Mouse (Mus musculus): ENCODE results near the gene Oprd1. TPM values are rescaled to one million over a fixed set of nuclear protein-coding genes. Genes with fewer than 3 reads are reported as not detected.
A peak's percentile ranks its signal among the peaks of the same experiment; 100 is the strongest.

The Oprd1 gene
- polyA plus RNA-seq, 1 experiment from 2014 or later, result 0.61 TPM

DNA sequence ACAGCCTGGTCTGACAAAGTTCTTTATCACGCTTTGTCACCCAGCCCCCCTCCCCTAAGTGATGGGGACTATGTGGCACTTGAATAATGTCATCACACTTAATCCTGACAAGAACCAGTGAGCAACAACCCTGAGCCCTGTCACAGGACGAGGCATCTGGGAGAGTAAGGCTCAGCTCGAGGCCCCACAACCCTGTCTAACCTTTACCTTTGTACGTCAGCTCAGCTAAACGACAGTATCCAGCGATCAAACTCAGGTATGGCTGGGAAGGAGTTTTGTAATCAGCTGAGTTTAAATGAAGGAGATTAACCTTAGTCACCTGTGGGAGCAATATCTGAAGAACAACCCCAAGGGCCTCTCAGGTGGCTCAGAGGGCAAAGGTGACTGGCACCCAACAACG lies 12.0 kb downstream of the Oprd1 start:
- Histone ChIP-seq H3K36me3 (no peaks in the 10 kb centered on the region), H3K9me3 (no peaks in the 10 kb centered on the region), H3K4me1 (replicated peaks) (peaks cover 8% of the 10 kb centered on the region), H3K4me2 (no peak overlapping the region), H3K4me3 (no peak overlapping the region), H3K27ac (replicated peaks) (no peak overlapping the region), H3K27me3 (no peaks in the 10 kb centered on the region), H3K9ac (no peak overlapping the region)
- 89% methylated on average over 7 of the region's 7 CpGs for WGBS
- ATAC-seq (ENCODE audit: low FRiP score, low read depth), result no peak

DNA sequence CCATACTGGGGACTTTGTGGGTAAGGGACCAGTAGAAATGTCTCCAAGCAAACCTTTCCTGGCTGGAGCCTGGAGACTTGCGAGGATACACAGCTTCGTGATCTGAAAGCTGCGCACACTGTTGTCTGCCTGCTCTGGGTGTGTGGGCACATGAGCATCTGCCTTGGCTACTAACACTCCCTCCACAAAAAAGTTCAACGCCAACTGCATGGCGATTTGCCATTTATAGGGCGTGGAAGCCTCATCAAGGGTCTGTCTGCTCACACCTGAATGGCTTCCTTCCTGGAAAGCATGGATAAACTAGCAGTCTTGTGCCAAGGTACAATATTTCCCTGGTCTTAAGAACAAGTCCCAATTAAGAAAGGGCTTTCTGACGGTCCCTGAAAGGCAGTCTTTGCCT lies 12.5 kb downstream of the Oprd1 start:
- no peak overlapping the region for H3K9ac ChIP-seq
- 94% methylated on average over 7 of the region's 7 CpGs for WGBS
- no peaks in the 10 kb centered on the region for H3K27me3 ChIP-seq
- no peak for ATAC-seq (ENCODE audit: low FRiP score, low read depth)
- H3K36me3 ChIP-seq, result no peaks in the 10 kb centered on the region
- no peak overlapping the region for H3K4me2 ChIP-seq
- H3K4me1 ChIP-seq (replicated peaks), result peaks cover 8% of the 10 kb centered on the region
- H3K27ac ChIP-seq (replicated peaks), result no peak overlapping the region
- no peak overlapping the region for H3K4me3 ChIP-seq
- no peaks in the 10 kb centered on the region for H3K9me3 ChIP-seq

DNA sequence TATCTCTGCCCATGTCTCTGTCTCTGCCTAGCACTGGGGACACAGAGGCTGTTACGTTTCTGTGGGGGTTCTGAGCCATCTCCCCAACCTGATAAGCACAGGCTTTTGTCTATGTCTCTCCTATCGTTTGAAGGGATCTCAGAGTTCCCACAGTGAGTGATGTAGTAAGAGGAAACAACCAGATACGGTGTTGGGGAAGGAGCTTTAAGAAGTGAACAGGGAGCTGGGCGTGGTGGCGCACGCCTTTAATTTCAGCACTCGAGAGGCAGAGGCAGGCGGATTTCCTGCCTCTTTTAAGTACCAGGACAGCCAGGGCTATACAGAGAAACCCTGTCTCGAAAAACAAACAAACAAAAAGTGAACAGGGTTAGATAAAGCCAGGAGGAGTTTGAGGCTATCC lies 13.2 kb downstream of the Oprd1 start:
- H3K27me3 ChIP-seq, result no peaks in the 10 kb centered on the region
- H3K4me2 ChIP-seq, result no peak overlapping the region
- WGBS, result 94% methylated on average over 9 of the region's 9 CpGs
- no peak overlapping the region for H3K9ac ChIP-seq
- no peaks in the 10 kb centered on the region for H3K9me3 ChIP-seq
- no peak overlapping the region for H3K4me3 ChIP-seq
- peaks cover 8% of the 10 kb centered on the region for H3K4me1 ChIP-seq (replicated peaks)
- no peaks in the 10 kb centered on the region for H3K36me3 ChIP-seq
- no peak overlapping the region for H3K27ac ChIP-seq (replicated peaks)
- no peak for ATAC-seq (ENCODE audit: low FRiP score, low read depth)

DNA sequence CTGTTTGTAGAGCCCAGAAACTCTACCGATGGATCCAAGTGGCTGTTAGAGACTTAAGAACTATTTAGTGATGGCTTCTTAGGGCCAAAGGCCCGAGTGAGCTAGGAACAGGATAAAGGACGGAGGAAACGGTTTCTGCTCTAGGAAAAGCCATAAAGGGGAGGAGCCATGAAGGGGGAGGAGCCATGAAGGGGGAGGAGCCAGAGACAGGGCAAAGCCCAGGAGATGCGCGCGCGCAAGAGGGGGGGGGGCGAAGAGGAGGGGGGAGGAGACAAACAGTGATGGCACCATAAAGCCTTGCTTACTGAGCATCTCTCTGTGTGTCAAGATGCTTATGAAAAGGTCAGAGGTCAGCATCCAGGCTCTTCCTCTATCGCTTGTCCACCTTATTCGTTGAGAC lies 13.6 kb downstream of the Oprd1 start:
- ATAC-seq (ENCODE audit: low FRiP score, low read depth), result no peak
- WGBS, result 75% methylated on average over 11 of the region's 11 CpGs

DNA sequence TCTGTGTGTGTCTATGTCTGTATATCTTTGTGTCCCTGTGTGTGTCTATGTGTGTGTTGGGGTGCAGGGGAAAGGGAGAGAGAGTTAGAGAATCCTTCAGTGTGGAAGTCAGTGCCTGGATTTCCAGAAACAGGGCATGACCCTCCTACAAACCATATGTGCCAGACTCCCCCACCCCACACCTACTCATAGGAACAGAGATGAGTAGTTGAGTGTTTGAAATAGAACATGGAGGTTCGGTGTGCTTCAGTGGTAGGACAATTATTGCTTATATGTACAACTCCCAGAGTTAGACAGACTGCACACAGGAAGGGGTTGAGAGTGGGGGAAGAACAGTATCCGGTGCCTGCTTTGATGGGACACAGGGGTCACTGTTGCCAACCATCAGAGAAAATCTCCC lies 14.2 kb downstream of the Oprd1 start:
- Histone ChIP-seq H3K27me3 (no peaks in the 10 kb centered on the region), H3K4me2 (no peak overlapping the region), H3K4me1 (replicated peaks) (peaks cover 8% of the 10 kb centered on the region), H3K9ac (no peak overlapping the region), H3K9me3 (no peaks in the 10 kb centered on the region), H3K27ac (replicated peaks) (no peak overlapping the region), H3K4me3 (no peak overlapping the region), H3K36me3 (no peaks in the 10 kb centered on the region)
- ATAC-seq (ENCODE audit: low FRiP score, low read depth), result no peak
- 79% methylated on average over 2 of the region's 2 CpGs for WGBS

More for the DNA sequence above, 13.6 kb downstream of the Oprd1 start:
- Histone ChIP-seq H3K27me3 (no peaks in the 10 kb centered on the region), H3K9me3 (no peaks in the 10 kb centered on the region), H3K4me3 (no peak overlapping the region), H3K36me3 (no peaks in the 10 kb centered on the region), H3K4me2 (no peak overlapping the region), H3K9ac (no peak overlapping the region), H3K27ac (replicated peaks) (no peak overlapping the region), H3K4me1 (replicated peaks) (peaks cover 8% of the 10 kb centered on the region)

DNA sequence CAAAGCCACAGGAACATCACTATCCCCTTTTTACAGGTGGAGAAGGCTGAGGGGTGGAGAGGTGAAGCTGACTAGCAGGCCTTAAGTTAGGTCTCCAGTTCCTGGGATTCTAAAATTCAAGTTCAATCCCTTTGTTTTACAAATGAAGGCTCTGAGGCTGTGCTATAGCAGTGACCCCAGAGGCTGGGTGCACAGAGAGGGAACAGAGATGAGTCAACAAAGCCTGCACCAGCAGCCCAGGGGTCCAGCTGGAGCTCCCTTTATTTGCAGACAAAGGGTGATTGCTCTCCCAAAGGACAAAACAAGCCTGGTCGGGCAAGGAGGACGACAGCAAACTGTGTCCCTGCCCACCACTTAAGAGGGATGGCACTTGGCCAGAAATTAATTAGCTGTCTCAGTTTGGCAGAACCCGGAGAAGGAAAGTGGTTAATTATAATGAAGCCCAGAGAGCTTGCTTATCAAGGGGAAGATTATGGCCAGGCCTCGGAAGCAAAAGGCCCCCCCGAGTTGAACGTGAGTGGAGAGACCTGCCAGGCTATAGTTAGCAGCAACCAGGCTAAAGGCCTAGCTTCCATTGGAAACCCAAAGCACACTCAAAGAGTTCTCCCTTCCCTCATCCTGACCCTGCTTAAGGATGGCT lies 15.2 kb downstream of the Oprd1 start:
- no peak overlapping the region for H3K9ac ChIP-seq
- no peak overlapping the region for H3K4me3 ChIP-seq
- H3K4me1 ChIP-seq (replicated peaks), result peaks cover 8% of the 10 kb centered on the region
- ATAC-seq (ENCODE audit: low FRiP score, low read depth), result no peak; the same call in 1 of the 2 replicates
- H3K27me3 ChIP-seq, result no peaks in the 10 kb centered on the region
- H3K9me3 ChIP-seq, result no peaks in the 10 kb centered on the region
- H3K4me2 ChIP-seq, result no peak overlapping the region
- 15% methylated on average over 6 of the region's 6 CpGs for WGBS
- no peaks in the 10 kb centered on the region for H3K36me3 ChIP-seq
- H3K27ac ChIP-seq (replicated peaks), result no peak overlapping the region; the same call in 1 of the 2 replicates

DNA sequence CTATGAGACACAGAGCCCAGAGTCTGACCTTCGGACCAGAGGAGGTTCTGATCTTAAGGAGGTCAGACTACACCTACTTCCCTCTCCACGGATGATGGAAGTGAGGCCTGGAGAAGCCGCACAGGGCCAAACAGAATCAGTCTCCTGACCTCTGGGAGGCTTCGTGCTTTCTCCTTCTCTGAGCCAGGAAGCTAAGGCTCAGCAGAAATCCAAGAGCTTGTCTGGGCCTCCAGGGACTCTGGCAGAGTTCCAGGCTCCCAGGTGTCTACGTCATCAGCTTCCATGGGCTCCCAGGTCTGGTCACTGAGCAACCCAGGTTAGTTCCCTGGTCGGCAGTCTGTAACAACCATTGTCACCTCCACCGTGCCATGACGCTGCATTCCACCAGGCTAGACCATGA lies 17.2 kb downstream of the Oprd1 start:
- Histone ChIP-seq H3K36me3 (no peaks in the 10 kb centered on the region), H3K4me2 (no peak overlapping the region), H3K9ac (no peak overlapping the region), H3K9me3 (no peaks in the 10 kb centered on the region), H3K27ac (replicated peaks) (no peak overlapping the region), H3K4me1 (replicated peaks) (peaks cover 8% of the 10 kb centered on the region), H3K4me3 (no peak overlapping the region), H3K27me3 (no peaks in the 10 kb centered on the region)
- WGBS, result 94% methylated on average over 8 of the region's 8 CpGs
- ATAC-seq (ENCODE audit: low FRiP score, low read depth), result no peak

DNA sequence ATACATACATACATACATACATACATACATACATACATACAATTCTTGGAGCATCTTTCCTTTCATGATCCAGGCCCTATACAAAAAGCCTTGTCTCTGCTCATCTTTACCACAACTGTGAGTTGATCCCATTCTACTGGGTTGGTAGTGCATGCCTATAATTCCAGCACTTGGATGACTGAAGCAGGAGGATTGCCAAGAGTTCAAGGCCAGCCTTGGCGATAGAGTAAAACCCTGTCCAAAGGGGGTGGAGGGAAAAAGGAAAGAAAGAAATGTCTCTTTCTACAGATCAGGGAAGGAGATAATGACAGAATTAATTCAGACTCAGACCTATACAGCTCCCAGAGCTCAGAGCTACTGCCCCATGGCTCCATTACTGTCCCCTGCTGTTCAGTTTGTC lies 21.1 kb downstream of the Oprd1 start:
- Histone ChIP-seq H3K4me1 (replicated peaks) (no peaks in the 10 kb centered on the region), H3K4me2 (no peak overlapping the region), H3K9ac (no peak overlapping the region), H3K27ac (replicated peaks) (no peak overlapping the region), H3K36me3 (no peaks in the 10 kb centered on the region), H3K27me3 (no peaks in the 10 kb centered on the region), H3K9me3 (no peaks in the 10 kb centered on the region), H3K4me3 (no peak overlapping the region)
- 88% methylated on average over 1 of the region's 1 CpGs for WGBS
- ATAC-seq (ENCODE audit: low FRiP score, low read depth), result no peak

DNA sequence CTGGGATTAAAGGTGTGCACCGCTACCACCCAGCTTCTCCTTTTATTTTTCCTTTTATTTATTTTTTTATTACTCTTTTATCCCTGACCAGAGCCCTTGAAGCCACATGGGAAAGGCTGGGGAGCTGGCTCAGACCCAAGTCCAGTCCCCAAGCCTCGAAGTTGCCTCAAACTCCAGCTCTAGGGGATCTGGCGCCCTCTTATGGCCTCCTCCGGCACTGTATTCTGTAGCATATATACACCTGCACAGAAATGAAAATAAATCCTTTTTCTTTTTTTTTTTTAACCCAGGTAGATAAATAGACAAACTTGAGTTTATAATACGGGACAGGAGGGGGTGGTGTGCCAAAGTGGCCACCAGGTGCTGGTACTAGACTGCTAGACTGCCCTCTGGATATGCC lies 22.6 kb downstream of the Oprd1 start:
- no peak overlapping the region for H3K4me3 ChIP-seq
- H3K9me3 ChIP-seq, result no peaks in the 10 kb centered on the region
- no peaks in the 10 kb centered on the region for H3K4me1 ChIP-seq (replicated peaks)
- no peaks in the 10 kb centered on the region for H3K36me3 ChIP-seq
- no peak for ATAC-seq (ENCODE audit: low FRiP score, low read depth)
- H3K27ac ChIP-seq (replicated peaks), result no peak overlapping the region
- H3K9ac ChIP-seq, result no peak overlapping the region
- 84% methylated on average over 5 of the region's 5 CpGs for WGBS
- H3K4me2 ChIP-seq, result no peak overlapping the region
- no peaks in the 10 kb centered on the region for H3K27me3 ChIP-seq

DNA sequence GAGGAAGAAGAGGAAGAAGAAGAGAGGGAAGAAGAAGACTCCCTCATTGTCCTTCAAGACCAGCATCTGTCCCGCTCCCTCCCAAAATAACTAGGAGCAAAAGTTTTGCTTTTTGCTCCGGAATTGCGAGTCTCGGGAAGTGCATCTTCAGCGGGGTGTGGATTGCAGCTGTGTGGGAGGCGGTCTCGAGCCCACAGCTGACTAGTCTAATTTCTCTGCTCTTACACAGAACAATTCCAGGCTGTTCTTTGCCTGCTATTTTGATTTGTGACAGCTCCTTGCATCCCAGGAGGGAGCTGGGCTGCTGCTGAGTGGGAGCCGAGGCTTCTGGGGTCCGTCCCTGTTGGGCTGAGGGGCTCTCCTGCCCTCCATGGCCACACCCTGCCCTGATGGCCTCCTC lies 24.7 kb downstream of the Oprd1 start:
- H3K4me3 ChIP-seq, result no peak overlapping the region
- H3K36me3 ChIP-seq, result no peaks in the 10 kb centered on the region
- no peak for ATAC-seq (ENCODE audit: low FRiP score, low read depth)
- no peaks in the 10 kb centered on the region for H3K4me1 ChIP-seq (replicated peaks)
- no peak overlapping the region for H3K27ac ChIP-seq (replicated peaks)
- 62% methylated on average over 9 of the region's 9 CpGs for WGBS
- no peaks in the 10 kb centered on the region for H3K9me3 ChIP-seq
- H3K9ac ChIP-seq, result no peak overlapping the region
- no peaks in the 10 kb centered on the region for H3K27me3 ChIP-seq
- no peak overlapping the region for H3K4me2 ChIP-seq

DNA sequence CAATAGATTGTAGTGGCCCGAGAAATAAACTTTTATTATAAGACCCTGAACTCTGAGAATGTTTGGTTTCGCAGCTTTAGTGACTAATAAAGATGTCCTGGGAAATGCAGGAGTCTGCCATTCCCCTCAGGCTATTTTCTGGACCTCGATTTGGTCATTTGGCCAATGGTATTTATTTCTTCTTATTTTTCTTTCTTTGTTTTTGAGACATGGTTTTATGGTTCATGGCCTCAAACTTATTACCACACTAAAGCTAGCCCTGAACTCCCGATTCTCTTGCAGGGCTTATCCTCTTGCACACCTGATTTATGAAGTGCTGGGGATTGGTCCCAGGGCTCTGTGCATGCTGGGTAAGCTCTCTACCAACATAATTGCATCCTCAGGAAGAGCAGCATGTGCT lies 28.0 kb downstream of the Oprd1 start:
- H3K4me3 ChIP-seq, result no peak overlapping the region
- 84% methylated on average over 4 of the region's 4 CpGs for WGBS

DNA sequence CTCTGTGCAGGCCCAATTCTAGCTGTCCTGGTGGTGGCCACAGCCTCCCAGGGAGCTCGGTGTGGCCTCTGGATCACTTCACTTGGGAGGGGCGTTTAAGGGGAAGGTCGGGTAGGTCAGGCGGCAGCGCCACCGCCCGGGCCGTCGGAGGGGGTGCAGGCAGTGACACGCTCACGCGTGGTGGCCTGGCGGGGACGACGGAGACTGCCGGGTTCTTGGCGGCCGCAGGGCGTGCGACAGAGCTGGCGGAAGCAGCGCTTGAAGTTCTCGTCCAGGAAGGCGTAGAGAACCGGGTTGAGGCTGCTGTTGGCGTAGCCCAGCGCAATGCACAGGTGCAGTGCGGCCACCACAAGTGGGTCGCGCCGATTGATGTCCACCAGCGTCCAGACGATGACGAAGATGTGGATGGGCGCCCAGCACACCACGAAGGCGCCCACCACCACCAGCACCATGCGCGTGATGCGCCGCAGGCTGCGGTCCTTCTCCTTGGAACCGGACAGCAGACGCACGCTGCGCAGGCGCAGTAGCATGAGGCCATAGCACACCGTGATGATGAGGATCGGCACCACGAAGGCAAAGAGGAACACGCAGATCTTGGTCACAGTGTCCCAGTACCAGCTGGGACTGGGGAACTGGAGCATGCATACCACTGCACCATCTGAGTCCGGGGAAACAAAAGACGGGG lies 30.7 kb downstream of the Oprd1 start:
- no peak overlapping the region for H3K27ac ChIP-seq (replicated peaks)
- H3K36me3 ChIP-seq, result no peaks in the 10 kb centered on the region
- WGBS, result 41% methylated on average over 53 of the region's 53 CpGs
- 0 out of 2 replicates have a peak, but pooled peaks cover 3% of the 10 kb centered on the region for H3K4me1 ChIP-seq (replicated peaks)
- no peaks in the 10 kb centered on the region for H3K27me3 ChIP-seq
- H3K9ac ChIP-seq, result 0 out of 2 replicates have a peak overlapping the region, but pooled peaks have one; percentile 14
- 0 out of 2 replicates have a peak, but pooled peaks have one; percentile 42 for ATAC-seq (ENCODE audit: low FRiP score, low read depth)
- H3K4me3 ChIP-seq, result peak overlapping the region; percentile 34
- peak overlapping the region; percentile 56 for H3K4me2 ChIP-seq
- no peaks in the 10 kb centered on the region for H3K9me3 ChIP-seq

More for the DNA sequence above, 28.0 kb downstream of the Oprd1 start:
- Histone ChIP-seq H3K27me3 (no peaks in the 10 kb centered on the region), H3K9me3 (no peaks in the 10 kb centered on the region), H3K9ac (no peak overlapping the region), H3K36me3 (no peaks in the 10 kb centered on the region), H3K4me1 (replicated peaks) (no peaks in the 10 kb centered on the region), H3K27ac (replicated peaks) (no peak overlapping the region), H3K4me2 (no peak overlapping the region)
- no peak for ATAC-seq (ENCODE audit: low FRiP score, low read depth)
